Mouse (Mus musculus): ENCODE results near the gene Trim75. TPM values are rescaled to one million over a fixed set of nuclear protein-coding genes. Genes with fewer than 3 reads are reported as not detected.

Trim75 gene
- polyA plus RNA-seq, 1 experiment, result not detected

GRCm38 (mm10) chr8:64945606-64946005 is 42.0 kb downstream of the Trim75 start:
- Histone ChIP-seq H3K36me3 (replicated peaks; ENCODE audit: low read length) (peaks cover 2% of the 10 kb centered on the region), H3K4me3 (replicated peaks) (peak overlapping the region; percentile 76), H3K9me3 (peaks cover 2% of the 10 kb centered on the region), H3K4me1 (peaks cover 54% of the 10 kb centered on the region), H3K27me3 (replicated peaks) (peaks cover 8% of the 10 kb centered on the region)
- TF ChIP-seq FLI1 (IDR thresholded peaks at IDR 0.05; ENCODE audit: low read length), result no peak
- TF ChIP-seq GATA1 (IDR thresholded peaks at IDR 0.05; ENCODE audit: borderline replicate concordance, low read length), result no peak

GRCm38 (mm10) chr8:64944831-64945230 is 42.8 kb downstream of the Trim75 start:
- no peak for TF ChIP-seq GATA1 (IDR thresholded peaks at IDR 0.05; ENCODE audit: borderline replicate concordance, low read length)
- no peak for TF ChIP-seq FLI1 (IDR thresholded peaks at IDR 0.05; ENCODE audit: low read length)
- Histone ChIP-seq H3K36me3 (replicated peaks; ENCODE audit: low read length) (peaks cover under 1% of the 10 kb centered on the region), H3K4me1 (peaks cover 54% of the 10 kb centered on the region), H3K9me3 (peaks cover 9% of the 10 kb centered on the region), H3K4me3 (replicated peaks) (no peak overlapping the region), H3K27me3 (replicated peaks) (peaks cover 8% of the 10 kb centered on the region)

GRCm38 (mm10) chr8:64942946-64943345 is 44.7 kb downstream of the Trim75 start:
- Histone ChIP-seq H3K9me3 (peaks cover 9% of the 10 kb centered on the region), H3K4me3 (replicated peaks) (no peak overlapping the region), H3K27me3 (replicated peaks) (peaks cover 8% of the 10 kb centered on the region), H3K4me1 (peaks cover 50% of the 10 kb centered on the region), H3K36me3 (replicated peaks; ENCODE audit: low read length) (no peaks in the 10 kb centered on the region)
- TF ChIP-seq FLI1 (IDR thresholded peaks at IDR 0.05; ENCODE audit: low read length) (no peak), GATA1 (IDR thresholded peaks at IDR 0.05; ENCODE audit: borderline replicate concordance, low read length) (no peak)

GRCm38 (mm10) chr8:64941495-64941894 is 46.1 kb downstream of the Trim75 start:
- Histone ChIP-seq H3K9me3 (peaks cover 9% of the 10 kb centered on the region), H3K36me3 (replicated peaks; ENCODE audit: low read length) (no peaks in the 10 kb centered on the region), H3K4me3 (replicated peaks) (peak overlapping the region; percentile 54), H3K27me3 (replicated peaks) (peaks cover 11% of the 10 kb centered on the region), H3K4me1 (peaks cover 48% of the 10 kb centered on the region)
- TF ChIP-seq GATA1 (IDR thresholded peaks at IDR 0.05; ENCODE audit: borderline replicate concordance, low read length) (no peak), FLI1 (IDR thresholded peaks at IDR 0.05; ENCODE audit: low read length) (no peak)

GRCm38 (mm10) chr8:64941019-64941418 is 46.6 kb downstream of the Trim75 start:
- Histone ChIP-seq H3K4me1 (peaks cover 44% of the 10 kb centered on the region), H3K36me3 (replicated peaks; ENCODE audit: low read length) (no peaks in the 10 kb centered on the region), H3K27me3 (replicated peaks) (peaks cover 11% of the 10 kb centered on the region), H3K9me3 (peaks cover 9% of the 10 kb centered on the region), H3K4me3 (replicated peaks) (no peak overlapping the region)
- TF ChIP-seq FLI1 (IDR thresholded peaks at IDR 0.05; ENCODE audit: low read length) (no peak), GATA1 (IDR thresholded peaks at IDR 0.05; ENCODE audit: borderline replicate concordance, low read length) (no peak)

DNA sequence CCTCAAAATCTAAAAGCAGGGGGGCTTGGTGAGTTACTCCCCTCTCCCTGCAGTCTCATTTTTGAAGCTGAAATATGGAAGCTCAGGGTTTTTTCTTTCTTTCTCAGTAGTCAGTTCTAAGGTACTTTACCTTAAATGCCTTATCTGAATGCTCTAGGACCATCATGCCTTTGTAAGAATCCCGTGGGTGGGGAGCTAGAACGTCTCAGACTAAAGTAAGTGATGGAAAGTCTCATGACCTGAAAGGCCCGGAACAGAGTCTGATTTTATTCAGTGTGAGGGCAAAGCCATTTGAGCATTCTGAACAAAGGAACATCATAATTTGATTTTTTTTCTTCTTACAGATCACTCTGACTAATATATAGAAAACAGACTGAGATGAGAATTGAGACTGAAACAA is 52.6 kb downstream of the Trim75 start:
- H3K27me3 ChIP-seq (replicated peaks), result peaks cover 3% of the 10 kb centered on the region
- no peak for TF ChIP-seq FLI1 (IDR thresholded peaks at IDR 0.05; ENCODE audit: low read length)
- no peak for TF ChIP-seq GATA1 (IDR thresholded peaks at IDR 0.05; ENCODE audit: borderline replicate concordance, low read length)
- no peaks in the 10 kb centered on the region for H3K36me3 ChIP-seq (replicated peaks; ENCODE audit: low read length)
- H3K4me1 ChIP-seq, result 0 out of 2 replicates have a peak, but pooled peaks cover 3% of the 10 kb centered on the region
- no peak overlapping the region for H3K4me3 ChIP-seq (replicated peaks)
- H3K9me3 ChIP-seq, result 0 out of 2 replicates have a peak, but pooled peaks cover under 1% of the 10 kb centered on the region

Other genes with a start within 250 kb of the Trim75 start
- gene Klhl2, start 137.8 kb downstream of the Trim75 start, polyA plus RNA-seq (2012; ENCODE audit: insufficient read depth, low replicate concordance), result 2.4 TPM in 1 of 2 replicates, not detected in the other
- gene Tmem192, start 40.6 kb downstream of the Trim75 start, polyA plus RNA-seq (2012; ENCODE audit: insufficient read depth, low replicate concordance), result 7.5 and 32.5 TPM in 2 replicates
- 0.86 TPM in 1 of 2 replicates, not detected in the other for gene Trim61, start 30.7 kb upstream of the Trim75 start, polyA plus RNA-seq (2012; ENCODE audit: insufficient read depth, low replicate concordance)
- gene Trim60, start 30.8 kb upstream of the Trim75 start, polyA plus RNA-seq (2012; ENCODE audit: insufficient read depth, low replicate concordance), result not detected in 2 replicates
- not detected in 2 replicates for gene Apela, start 49.5 kb upstream of the Trim75 start, polyA plus RNA-seq (2012; ENCODE audit: insufficient read depth, low replicate concordance)
- gene Gm10663, start 87.2 kb upstream of the Trim75 start, polyA plus RNA-seq (2012; ENCODE audit: insufficient read depth, low replicate concordance), result not detected in 2 replicates
- gene BC030870, start 141.7 kb upstream of the Trim75 start, polyA plus RNA-seq (2012; ENCODE audit: insufficient read depth, low replicate concordance), result not detected in 2 replicates

All from megakaryocyte, embryonic 14.5 days (primary cell).